Mouse (Mus musculus) erythroid progenitor cell, adult 5-6 weeks (primary cell): ENCODE data around the gene Adgrv1. TPM values are rescaled to one million over a fixed set of nuclear protein-coding genes. Genes with fewer than 3 reads are reported as not detected.
"Not testable (repeated sequence)": the region's sequence is repeated elsewhere in the genome, so short reads cannot be mapped to it uniquely, and the experiment has no call there.

Experiments used
- ATAC-seq: replicated peaks from 2 replicates; pipeline ENCODE4 v1.8.0; 2016; ENCODE audit warnings: moderate number of reproducible peaks, mild to moderate bottlenecking, moderate TSS enrichment, inconsistent platforms; ENCODE audit not compliant: poor library complexity, low FRiP score, severe bottlenecking
- total RNA-seq, 2 experiments: library from RNA; stranded (forward) in 1 of 2; stranded (reverse) in 1 of 2; fragments of 150-400 nt in 1 of 2; fragments of 186-747, 209-891 nt in 1 of 2; gene quantifications; 2 replicates each; pipeline versions ENCODE4 v1.2.3 to v1.2.4; 2015 to 2017; ENCODE audit warnings: low replicate concordance in 2 of 2

Gene Adgrv1
- total RNA-seq, 2 experiments from 2014 or later, result not detected

DNA sequence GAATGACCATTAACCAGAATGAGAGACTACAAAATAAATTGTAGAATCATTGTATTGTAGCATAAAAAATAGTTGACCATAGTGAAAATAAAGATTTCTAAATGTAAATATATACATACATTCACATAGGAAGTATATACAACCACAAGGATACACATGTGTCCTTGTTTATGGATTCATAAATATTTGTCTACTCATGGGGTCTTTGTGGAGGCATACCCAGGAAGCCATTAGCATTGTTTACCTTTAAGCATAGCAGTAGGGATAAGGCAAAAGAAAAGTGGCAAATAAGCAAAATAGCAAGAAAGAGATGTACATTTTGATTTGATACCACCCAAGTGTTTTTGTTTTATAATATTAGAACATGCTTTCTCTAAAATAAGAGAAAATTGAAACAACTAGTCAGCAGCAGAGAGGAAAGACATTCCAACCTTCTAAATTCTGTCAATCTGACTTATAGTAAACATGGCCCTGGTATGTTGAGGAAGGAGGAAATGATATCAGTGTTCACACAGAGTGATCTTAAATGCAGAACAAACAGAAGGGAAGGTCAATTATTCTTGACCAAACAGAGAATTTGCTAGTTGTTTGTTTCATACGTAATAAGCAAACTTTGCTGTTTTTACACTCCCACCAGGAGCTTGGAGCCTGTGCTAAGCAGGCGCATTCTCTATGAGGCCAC is 354.1 kb downstream of the Adgrv1 start:
- no peak for ATAC-seq

DNA sequence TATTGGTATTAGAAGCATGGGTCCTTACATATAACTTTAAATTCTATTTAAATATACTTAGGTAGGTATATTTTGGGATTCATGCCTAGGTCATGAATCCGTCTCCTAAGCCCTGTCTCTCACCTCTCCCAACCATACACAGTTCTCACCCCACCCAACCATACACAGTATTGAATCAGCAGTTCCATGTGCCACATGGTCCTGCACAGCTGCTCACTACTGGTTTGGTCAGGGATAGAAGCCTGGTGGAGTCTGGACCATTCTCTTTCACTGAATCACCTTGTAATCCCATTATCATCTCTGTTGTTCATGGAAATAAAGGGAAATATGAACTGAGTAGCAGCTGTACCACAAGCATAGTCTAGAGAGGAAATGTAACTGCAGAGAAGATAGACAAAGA is 359.1 kb downstream of the Adgrv1 start:
- no peak for ATAC-seq

DNA sequence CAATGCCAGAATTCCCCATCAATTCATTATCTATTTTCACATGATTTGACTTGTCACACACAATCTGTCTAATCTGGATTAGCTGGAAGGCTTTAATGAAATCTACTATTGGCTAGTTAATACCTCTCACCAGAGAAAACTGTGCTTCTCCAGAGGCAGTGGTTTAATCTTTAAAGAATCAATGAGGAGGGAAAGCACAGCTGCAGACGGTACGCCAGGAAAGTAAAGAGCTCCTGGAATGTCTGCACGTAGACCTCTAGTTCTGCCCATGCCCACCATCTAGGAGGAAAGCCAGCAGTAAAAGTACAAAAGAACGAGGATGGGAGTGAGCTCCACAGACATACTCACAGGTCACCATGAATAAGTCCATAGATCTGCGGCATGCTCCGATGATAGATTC is 362.6 kb downstream of the Adgrv1 start:
- ATAC-seq, result no peak

DNA sequence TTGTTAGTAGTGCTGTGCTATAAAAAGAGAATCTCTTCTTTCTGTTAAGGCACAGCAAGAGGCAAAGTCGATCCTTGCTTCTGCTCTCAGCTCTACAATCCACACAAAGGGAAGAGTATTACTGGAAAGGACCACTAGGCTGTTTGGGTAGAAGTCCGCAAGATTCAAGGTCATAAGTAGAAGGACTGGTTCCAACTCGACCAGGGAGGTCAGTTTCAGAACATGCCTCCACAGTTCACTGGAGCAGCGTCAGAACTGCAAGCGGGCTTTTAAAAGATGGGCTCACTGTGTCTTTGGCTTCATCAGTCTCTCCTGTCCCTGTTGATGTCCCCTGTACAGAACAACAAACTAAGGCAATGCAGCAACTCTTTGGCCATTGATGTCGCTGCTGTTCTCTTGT is 363.9 kb downstream of the Adgrv1 start:
- no peak for ATAC-seq

DNA sequence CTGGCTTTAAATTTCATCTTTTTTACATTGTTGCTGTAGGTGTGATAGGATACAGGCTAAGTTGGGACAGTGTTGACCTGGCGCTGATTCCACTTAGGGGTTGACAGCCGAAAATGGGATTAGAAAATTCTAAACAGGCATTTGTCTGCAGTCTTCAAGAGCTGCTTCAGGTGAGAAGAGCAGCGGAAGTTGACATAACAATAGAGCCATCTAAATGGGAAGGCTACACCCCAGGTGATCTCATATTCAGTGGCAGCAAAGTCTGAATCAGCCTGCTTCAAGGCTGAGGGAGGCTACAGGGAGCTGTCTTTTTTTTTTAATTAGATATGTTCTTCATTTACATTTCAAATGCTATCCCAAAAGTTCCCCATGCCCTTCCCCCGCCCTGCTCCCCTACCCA is 365.5 kb downstream of the Adgrv1 start:
- ATAC-seq, result not testable (repeated sequence)

DNA sequence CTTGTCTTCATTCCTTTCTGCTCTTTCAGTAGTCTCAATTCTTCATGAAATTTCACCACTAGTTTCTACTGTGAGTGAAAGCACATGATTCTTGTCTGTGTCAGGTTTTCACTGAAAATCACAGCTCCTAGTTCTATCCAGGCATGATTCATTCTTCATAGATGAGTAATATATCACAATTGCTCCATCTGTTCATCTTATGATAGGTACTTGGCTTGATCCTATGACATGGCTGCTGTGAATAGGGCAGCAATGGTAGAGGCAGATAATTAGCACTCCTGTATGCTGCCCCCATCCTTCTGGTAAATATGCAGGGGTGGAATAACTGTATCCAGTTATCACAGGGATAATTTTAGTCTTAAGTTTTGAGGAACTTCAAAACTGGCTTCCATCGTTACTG is 368.5 kb downstream of the Adgrv1 start:
- ATAC-seq, result no peak

DNA sequence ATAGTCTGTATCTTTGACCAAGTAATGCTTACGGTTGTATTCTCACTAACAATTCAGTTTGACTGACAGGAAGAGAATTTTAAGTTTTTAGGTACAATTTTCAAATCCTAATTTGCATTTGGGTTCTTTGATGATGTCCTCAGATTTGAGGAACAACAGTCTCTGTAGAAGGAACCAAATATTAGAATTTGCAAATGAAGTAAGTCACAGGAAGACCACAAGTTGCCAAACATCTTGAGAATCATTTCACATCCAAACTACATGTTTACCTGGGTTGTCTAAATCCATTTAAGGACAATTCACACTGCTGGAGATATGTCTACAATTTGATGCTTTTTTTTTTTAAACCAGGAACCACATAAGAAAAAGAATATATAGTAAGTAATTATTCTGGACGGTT is 391.8 kb downstream of the Adgrv1 start:
- no peak for ATAC-seq

DNA sequence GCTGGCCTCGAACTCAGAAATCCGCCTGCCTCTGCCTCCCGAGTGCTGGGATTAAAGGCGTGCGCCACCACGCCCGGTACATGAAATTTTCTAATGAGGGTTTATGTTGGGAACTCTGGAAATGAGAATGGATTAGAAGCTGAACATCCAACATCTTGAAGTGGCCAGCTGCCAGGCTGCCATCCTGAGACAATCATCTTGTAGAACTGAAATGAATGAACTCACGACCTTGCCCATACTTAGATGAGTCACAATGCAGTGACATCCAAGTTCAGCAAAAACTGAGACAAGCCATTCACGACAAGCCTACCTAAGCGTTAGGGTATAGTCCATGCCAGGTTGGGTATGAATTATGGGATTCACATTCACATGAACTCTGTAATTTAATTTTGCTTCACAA is 393.1 kb downstream of the Adgrv1 start:
- no peak for ATAC-seq

DNA sequence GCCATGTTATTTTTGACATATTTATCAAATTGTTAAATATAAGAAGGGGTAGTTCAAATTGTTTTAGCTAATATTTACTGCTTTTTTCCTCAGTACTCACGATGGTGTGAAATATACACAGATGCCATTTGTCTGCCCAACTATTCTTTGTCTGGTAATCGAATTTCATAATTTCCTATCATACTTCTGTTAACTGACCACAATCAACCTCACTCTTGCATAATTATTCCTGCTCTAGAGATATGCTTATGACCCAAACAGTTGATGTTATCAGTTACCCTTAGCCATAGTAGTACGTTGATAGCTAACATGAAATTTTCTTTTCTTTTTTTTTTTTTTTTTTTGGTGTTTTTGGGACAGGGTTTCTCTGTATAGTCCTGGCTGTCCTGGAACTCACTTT is 393.5 kb downstream of the Adgrv1 start:
- no peak for ATAC-seq

DNA sequence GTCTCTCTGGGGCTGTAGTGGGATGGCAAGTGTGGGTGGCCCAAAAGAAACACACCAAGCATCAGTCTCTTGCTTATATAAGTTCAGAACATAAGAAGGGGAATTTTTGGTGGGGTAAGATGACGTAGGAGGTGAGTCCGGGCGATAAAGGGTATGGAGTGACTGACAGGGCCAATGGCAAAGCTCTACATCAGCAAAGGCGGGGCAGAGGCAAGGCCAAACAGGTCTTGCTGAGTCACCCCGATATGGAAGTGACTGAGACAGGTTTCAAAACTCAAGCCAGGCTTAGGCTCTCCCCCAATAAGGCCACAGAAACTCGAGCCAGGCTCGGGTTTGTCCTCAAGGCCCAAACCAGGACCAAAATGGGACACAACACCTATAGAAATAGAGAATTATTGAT is 394.1 kb downstream of the Adgrv1 start:
- no peak for ATAC-seq

DNA sequence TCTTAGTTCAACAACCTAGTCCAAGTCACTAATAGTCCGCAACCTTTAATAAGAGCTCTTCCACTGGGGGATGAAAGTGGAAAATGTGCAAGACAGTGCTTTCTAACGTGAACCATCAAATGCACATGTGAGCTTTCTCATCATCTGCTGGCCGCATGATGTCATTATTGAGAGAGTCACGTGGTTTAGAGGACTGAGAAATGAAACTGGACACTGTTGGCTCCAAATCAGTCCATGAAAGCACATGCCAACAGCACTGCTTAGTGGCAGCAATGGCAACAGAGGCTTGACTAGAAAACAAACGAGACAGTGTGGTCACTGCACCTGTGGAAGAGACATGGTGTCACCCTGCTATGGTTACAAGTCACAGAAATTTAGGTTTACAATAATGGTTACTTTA is 395.0 kb downstream of the Adgrv1 start:
- no peak for ATAC-seq

DNA sequence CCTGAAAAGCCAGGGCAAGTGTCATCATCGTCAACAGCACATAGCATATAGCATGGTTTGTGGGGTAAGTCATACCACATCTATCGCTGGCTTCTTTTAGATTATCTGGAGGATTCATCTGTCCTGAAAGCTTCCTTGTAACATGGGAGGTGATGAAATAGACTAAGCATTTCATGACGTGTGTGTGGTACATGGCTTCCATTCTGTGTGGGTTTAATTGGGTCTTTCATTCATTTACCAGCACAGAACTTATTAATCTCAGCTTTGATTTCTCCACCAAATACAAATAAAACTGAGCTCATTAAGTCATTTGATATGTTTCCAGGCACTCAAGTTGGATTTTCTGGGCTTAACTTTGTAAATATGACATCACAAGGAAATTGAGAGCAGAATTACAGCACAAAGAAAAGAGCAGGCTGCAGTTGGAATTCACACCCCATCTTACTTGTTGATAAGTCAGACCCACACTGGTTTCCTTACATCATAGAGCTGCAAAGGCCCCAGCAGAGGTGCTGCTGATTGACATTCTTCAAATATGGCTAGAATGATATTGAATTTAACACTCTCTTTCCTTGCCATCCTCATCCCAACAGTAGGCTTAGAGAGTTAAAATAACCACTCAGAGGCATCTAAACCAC is 396.1 kb downstream of the Adgrv1 start:
- no peak for ATAC-seq

DNA sequence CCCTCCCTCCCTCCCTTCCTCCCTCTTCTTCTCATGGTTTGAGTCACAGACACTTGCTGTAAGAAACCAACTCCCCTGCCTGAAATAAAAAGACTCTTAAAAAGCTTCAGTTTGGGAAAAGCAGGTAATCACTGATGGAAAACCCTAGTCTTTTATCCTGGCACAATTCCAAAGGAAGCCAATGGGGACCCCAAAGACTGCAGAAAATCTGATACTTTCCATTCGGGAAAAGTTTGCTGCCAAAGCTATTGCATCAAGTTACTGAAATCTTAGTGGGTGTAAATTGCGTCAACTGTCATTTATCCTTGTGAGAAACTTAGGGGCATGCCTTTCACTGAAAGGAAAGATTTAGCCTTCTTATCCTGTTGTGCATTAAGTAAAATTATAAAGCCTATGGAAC is 398.9 kb downstream of the Adgrv1 start:
- no peak for ATAC-seq

DNA sequence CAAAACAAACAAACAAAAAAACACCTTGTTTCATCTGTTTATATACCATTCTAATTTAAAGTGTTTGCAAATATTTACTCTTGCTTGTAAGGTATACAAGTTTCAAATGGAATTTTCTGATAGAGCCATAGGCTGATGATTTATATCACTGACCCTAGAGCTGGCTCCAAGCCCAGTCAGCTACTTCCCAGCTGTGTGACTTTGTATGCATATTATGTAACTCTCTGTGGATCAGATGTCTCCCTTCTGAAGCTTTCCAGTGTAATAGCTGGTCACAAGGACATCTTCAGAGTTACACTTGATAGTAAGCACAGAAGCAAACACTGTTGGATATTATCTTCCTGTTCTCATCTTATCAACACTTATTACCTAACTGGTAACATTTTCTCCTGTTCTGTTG is 400.1 kb downstream of the Adgrv1 start:
- ATAC-seq, result no peak

DNA sequence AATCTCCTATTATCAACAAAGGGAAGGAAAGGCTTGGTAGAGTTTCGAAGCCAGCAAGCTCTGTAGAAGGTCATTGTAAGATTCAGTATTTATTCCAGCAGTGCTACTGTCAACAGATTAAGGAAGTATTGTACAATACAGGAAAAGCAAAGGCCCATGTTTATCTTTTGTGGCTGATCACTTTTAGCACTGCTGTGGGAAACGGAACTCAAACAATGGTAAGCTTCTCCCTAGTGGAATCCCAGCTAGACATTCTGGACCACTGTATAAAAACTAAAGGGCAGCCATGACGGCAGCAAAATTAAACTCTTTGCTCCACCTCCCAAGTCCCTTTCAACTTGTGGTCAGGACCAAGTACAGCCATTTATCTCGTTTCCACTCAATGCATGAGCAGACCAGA is 402.8 kb downstream of the Adgrv1 start:
- no peak for ATAC-seq

DNA sequence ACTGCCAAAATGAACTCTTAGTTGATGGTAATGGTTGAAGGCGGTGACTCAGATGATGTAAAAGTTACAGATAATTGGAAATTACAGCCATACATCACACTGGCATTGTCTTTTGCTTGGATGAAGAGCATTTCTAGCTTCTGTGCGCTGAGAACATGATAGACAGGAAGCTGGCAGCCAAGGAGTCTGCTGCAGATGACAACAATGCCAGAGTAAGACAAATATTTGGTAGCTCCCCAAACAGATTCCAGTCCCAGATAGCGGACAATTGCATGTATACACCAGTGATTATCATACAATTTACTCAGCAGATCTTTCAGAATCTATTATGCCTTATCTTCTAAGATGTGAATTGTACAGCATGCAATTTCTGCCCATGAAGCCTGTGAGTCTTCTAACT is 409.2 kb downstream of the Adgrv1 start:
- no peak for ATAC-seq

DNA sequence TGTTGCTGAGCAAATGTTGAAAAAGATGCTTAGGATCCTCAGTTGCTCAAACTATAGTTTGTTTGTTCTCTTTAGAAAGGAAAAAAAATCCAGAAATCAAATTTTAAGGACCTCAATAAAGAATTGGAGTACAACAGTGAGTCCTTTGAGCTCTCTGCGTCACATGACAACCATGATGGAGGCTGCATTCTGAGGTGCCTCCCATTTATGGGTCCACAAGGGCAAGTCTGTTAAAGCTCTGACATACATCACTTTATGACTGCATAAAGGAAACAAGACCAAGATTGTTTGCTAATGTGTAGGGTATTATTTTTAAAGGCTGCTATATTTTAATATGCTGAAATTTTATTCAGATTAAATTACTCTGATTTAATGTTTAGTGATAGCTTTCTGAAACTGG is 410.6 kb downstream of the Adgrv1 start:
- no peak for ATAC-seq

DNA sequence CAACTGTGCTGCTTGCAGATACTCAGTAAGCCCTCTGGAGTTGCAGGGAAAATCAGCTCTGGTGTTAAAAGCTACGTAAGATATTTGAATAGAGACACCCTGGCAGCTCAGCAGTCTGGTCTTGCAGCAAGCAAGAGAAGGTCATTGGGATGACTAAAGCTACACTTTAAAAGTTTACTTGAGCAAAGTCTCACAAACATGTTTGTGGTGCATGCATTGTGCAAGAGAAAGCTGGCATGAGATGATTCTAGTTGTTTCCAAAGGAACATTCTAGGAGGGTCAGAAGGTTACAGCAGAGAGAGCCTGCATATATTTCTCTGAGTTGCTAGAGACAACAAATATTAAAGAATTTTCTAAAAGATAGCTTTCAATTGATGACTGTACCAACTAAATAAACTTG is 421.5 kb downstream of the Adgrv1 start:
- no peak for ATAC-seq

DNA sequence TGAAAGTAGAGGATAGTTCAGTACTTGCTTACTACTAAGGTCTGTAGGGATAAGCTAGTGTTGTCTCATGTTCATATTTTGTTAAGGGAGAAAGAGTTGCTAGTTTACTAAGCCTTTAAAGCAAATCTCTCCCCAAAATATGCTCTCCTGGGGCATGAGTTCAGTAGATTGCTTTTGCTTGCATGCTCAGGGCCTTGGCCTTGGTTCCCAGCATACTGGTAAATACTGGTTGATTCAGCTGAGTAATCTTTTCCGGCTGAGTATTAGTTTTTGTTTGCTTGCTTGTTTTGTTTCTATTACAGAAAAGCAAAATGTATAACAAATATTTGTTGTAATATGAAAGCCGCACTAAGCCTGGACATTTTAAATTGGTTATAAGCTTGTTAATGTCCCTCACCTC is 422.4 kb downstream of the Adgrv1 start:
- no peak for ATAC-seq

DNA sequence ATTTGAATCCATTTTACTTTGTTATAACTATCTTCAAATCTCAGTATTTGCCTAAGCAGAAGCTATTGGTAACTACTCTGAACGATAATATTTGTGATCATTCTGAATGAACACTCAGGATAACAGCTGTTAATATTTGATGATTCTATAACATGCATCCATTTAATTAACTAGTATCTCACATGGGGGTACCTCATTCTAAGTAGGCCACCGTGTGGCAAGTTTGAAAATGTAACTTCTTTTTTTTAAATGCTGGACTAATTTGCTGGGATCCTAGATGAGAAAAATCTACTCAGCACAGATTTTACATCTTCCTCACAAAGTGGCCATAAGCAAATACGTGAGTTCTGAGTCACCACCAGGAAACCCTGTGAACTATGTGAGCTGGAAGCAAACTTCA is 423.1 kb downstream of the Adgrv1 start:
- ATAC-seq, result no peak

DNA sequence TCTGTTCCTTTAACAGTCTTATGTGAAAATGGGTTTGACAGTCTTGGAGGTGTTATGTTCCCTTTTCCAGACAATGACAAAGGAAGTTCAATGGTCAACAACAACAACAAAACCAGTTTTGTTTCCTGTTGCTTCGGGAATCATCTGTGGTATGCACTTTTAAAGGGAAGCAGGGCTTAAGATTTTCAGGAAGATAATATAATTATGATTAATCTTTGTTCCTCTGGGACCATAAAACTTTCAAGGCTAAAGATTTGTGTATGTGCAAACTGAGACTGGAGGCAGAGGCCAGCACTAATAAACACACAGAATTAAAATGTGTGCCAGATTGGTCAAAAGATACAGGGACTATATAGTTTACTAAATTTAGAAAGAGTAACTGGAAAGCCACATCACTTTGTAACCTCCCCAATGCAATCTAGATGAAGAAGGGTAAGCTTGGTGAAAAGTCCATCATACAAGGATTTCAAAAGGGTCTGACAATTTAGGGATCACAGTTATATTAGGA is 424.8 kb downstream of the Adgrv1 start:
- no peak for ATAC-seq
